Mouse (Mus musculus): ENCODE data around the gene Hnrnpr.
A peak's percentile ranks its signal among the peaks of the same experiment; 100 is the strongest.

The Hnrnpr gene

DNA sequence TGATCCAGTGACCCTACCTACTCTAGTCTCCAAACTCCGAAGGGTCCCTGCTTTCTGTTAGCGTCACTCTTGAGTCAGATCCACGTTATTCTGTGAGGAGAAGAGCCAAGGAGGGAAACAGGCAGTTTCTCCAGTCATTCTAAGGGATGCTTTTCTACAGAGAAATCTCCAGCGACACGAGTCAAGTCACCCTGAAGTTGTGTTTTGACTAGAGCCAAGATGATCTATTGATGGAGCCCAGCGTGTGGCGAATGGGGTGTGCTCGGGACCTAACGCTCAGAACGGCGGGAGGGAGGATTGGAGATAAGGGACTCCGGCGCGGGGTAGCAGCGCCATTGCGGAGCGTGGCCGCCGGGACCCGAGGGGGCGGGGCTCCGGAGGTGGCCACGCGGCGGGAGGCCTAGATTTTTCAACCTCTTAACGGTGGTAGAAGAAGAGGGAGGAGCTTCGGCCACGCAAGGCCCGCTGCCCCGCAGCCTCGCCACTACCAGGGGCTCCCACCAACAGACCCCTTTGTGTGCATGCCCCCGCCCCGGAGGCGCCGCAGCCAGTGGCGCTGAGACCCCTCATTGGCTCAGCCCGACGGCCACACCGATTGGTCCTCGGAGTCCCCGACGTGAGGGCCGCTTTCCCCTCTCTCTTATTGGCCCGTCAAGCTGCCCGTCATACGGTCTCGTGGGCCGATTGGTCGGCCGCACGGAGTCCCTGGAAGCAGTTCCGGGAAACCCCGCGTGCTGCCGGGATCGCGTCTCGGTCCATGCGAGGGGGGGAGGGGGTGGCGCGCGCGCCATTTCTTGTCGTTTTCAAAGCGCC, at the start of gene Hnrnpr:
Hnrnpr (plus strand) TSS at position 714 of the 813 bp plus-strand sequence.
- peak; percentile 98 for DNase-seq (ENCODE audit: low spot score)

GRCm38 (mm10) chr4:136261912-136262311, 48.8 kb upstream of the Hnrnpr start:
- DNase-seq (ENCODE audit: low spot score) = no peak

- DNase-seq (ENCODE audit: low spot score) = no peak
Observed at GRCm38 (mm10) chr4:136263555-136263954, 47.2 kb upstream of the Hnrnpr start.

DNA sequence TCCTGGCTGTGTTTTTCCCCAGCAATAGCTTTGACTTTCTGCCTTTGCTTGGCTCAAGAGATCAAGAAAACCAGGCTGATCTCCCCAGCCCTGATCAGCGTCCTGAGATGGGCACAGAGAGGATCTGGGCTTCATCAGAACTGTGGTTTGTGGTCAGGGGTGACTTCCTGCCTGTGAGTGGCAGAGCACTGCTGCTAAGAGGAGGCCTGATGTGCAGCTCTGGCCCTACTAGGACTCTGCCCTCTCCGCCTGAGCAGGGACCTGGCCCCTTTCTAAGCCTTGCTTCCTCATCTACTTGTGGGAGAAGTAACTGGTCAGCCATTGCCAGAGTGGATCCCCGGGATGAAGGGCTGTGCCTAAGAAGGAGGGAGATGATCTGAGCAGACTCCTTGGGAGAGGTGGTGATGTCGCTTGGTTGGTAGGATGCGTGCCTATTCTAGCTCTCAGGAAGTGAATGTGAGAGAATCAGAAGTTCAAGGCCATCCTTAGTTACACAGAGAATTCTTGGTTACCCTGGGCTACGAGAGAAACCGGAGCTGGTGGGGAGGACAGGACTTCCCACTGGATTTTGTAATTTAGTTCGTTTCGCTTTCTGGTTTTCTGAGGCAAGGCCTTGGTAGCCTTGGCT, 43.9 kb upstream of the Hnrnpr start:
- DNase-seq (ENCODE audit: low spot score) = peak; percentile 78

DNA sequence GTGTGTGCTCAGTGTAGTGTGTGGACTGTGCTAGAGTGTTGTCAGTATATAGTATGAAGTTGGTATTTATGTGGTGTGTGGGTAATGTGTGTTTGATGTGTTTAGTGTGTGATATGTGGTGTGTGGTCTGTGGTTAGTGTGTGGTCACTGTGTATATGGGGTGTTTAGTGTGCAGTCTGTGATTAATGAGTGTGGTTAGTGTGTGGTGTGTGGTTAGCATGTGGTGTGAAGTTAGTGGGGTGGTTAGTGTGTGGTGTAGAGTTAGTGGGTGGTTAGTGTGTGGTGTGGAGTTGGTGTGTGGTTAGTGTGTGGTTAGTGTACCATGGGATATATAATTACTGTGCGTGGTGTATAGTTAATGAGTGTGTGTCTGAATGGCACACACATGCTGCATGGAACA, 41.8 kb upstream of the Hnrnpr start:
- no peak for DNase-seq (ENCODE audit: low spot score)

- DNase-seq (ENCODE audit: low spot score) = no peak
Observed at GRCm38 (mm10) chr4:136270648-136271047, 40.1 kb upstream of the Hnrnpr start.

DNA sequence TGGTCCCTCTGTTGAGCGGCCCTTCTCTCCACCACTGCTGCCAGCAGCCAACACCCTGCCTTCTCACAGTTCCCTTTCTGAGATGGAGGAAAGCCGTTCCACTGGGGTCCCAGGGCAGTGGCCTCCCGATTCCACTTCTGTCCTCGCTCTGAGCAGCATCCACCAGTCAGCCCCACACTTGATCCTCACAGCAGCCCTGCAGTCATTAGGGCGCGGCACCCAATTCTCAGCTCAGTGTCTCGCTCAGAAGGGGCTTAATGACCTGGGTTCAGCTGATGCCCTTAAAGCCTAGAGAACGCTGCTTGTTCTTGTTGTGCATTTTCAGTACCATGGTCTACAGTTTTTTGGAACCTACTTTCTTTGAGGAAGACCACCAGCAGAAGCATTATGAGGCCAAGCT, 29.6 kb upstream of the Hnrnpr start:
- no peak for DNase-seq (ENCODE audit: low spot score)

DNA sequence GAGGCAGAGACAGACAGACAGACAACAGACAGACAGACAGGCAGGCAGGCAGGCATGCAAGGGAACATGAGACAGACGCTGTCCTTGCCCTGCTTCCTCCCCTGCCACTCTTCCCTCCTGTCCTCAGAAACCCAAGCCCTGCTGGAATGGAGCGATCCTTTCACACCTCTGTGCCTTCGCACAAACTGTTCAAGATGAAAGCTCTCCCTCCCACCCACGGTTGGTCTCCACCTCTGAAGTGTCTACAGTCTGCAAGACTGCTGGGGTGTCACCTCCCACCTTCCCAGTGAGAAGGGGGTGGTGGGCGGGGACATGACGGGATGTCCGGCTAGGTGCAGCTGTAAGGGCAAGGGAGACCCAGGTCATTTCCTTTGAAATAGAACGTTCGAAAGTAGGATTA, 29.1 kb upstream of the Hnrnpr start:
- no peak for DNase-seq (ENCODE audit: low spot score)

DNA sequence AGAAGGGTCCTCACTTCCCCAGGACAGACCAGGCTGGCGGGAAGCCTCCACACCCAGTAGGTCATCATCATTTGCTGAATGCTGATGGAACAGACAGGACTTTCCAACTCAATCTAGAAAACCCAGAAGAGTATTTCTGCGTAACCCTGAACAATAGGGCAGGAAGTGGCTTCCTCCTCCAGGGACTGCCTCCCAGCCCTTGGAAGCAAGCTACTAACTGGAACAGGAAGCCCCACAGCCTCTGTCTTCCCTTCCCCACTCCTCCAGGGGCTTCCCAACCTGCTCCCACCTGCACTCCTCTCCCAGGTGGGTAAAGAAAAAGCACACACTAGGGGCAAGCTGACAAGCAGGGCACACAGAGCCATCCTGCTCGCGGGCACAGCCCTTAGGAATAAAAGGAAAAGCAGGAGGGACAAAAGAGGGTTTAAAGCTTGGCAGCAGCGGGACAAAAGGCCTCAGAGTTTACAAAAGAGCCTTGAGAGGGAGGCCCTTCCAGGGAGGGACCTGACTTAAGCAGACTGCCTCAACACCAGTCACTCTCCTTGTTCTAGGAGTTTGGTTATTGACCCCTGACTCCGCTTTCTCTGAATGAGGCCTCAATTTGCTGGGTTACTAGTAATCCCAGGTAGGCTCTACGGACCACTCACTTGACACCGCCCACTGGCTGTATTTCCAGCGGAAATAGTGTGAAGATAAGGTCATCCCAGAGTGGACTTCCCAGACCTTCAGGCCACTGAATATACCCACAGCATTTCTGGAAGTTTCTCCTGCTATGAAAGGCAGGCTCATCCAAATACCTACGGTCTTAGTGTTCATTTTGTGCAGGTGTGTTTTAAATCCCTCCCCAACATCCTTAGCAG, 27.9 kb upstream of the Hnrnpr start:
- no peak for DNase-seq (ENCODE audit: low spot score)

- DNase-seq (ENCODE audit: low spot score) = no peak
Observed at GRCm38 (mm10) chr4:136283783-136284182, 27.0 kb upstream of the Hnrnpr start.

- DNase-seq (ENCODE audit: low spot score) = no peak
Observed at GRCm38 (mm10) chr4:136284455-136284854, 26.3 kb upstream of the Hnrnpr start, which contains the start of gene Zfp46. Gene Zfp46, plus strand, starts transcription at chr4:136284683.

GRCm38 (mm10) chr4:136284891-136285290, 25.9 kb upstream of the Hnrnpr start:
- no peak for DNase-seq (ENCODE audit: low spot score)

DNA sequence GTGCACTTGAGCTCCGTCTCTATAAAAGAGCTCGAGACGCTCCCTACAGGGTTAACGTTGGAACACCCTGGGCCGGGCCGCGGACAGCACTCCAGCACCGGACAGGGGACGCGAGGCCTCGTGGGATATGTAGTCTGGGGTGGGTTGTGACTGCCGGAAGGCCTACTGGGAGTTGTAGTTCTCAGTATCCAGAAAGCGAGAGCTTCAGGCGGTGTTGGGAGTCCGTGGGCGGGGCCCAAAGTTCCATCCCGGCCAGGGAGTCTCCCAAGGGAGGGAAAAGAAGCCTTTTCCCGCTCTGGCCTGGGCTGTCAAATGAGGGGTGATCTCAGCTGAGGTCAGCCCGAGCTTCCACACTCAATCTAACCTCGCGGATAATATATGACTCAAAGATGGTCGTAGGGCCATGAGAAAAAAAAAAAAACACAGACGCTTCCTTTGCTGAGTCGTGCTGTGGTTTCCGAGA, 25.4 kb upstream of the Hnrnpr start:
- peak; percentile 90 for DNase-seq (ENCODE audit: low spot score)

- DNase-seq (ENCODE audit: low spot score) = peak; percentile 94
Observed at GRCm38 (mm10) chr4:136285811-136286371, 24.9 kb upstream of the Hnrnpr start.

DNA sequence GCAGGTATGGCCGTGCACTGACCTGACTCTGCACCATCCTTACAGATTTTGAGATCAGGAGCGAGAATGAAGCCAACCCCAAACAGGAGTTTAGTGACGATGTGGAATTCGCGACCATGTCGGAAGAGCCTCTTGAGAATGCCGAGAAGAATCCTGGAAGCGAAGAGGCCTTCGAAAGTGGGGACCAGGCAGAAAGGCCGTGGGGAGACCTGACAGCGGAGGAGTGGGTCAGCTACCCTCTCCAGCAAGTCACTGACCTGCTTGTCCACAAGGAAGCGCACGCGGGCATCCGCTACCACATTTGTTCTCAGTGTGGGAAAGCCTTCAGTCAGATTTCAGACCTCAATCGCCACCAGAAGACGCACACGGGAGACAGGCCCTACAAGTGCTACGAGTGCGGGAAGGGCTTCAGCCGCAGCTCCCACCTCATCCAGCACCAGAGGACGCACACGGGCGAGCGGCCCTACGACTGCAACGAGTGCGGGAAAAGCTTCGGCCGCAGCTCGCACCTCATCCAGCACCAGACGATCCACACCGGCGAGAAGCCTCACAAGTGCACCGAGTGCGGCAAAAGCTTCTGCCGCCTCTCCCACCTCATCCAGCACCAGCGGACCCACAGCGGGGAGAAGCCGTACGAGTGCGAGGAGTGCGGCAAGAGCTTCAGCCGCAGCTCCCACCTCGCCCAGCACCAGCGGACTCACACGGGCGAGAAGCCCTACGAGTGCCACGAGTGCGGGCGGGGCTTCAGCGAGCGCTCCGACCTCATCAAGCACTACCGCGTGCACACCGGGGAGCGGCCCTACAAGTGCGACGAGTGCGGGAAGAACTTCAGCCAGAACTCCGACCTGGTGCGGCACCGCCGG, 20.6 kb upstream of the Hnrnpr start:
- DNase-seq (ENCODE audit: low spot score) = no peak

DNA sequence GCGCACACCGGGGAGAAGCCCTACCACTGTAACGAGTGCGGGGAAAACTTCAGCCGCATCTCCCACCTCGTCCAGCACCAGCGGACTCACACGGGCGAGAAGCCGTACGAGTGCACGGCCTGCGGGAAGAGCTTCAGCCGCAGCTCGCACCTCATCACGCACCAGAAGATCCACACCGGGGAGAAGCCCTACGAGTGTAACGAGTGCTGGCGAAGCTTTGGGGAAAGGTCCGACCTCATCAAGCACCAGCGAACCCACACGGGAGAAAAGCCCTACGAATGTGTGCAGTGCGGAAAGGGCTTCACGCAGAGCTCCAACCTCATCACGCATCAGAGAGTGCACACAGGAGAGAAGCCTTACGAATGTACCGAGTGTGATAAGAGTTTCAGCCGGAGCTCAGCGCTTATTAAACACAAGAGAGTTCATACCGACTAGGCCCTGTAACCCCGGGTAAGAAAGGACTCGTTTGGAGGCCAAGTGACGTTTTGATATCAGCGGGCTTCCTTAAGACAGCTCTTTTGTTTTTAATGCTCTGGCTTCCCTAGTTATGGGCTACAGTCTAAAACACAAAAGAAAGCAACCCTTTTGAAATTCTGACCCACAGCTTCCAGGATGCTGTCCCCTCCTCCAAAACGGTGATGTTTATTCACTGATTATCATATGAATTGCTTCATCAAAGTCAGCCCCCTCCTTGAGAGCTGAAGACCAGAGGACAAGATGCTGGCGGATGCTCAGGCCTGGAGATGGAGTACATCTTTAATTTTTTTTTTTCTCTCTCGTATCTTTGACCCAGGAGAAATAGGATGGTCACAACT, 19.8 kb upstream of the Hnrnpr start:
- DNase-seq (ENCODE audit: low spot score) = no peak

- no peak for DNase-seq (ENCODE audit: low spot score)
Observed at GRCm38 (mm10) chr4:136291692-136292091, 19.1 kb upstream of the Hnrnpr start.

DNA sequence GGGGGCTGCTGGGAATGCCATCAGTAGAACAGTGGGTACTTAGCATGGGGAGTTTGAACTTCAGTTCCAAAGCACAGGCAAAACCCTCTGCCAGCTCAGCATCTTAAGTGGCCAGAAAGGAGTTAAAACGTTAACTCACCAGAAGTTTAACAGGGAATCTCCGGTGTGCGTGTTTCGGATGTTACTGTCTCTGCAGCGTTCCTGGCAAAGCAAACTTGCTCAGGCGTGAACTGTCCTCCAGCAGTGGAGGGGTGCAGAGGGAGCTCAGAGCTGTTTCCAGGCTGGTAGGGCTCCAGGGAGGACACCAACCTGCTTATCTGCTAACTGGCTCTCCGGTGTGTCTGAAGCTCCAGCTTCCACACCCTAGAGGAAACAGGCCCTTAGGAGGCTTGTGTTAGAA, 14.8 kb upstream of the Hnrnpr start:
- no peak for DNase-seq (ENCODE audit: low spot score)

DNA sequence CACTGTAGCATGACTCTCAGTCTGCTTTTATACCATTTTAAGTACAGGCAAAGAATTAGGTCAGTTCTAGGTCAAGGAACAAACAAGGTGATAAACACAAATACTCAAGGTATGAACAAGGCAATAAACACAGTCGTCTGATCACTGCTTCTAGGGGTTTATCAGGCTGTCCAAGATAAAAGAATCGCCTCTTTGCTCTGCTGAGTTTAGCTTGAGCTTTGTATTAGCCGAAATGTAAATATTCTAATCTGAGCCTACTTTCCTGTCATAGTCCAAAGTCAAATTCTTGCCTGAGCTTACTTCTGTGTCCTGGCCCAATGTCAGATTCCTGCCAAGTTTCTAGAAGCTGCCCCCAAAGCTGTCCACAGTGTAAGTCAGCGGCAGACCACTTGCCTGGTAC, 8.3 kb upstream of the Hnrnpr start:
- DNase-seq (ENCODE audit: low spot score) = no peak

- no peak for DNase-seq (ENCODE audit: low spot score)
Observed at GRCm38 (mm10) chr4:136304181-136304580, 6.6 kb upstream of the Hnrnpr start.
